Mouse (Mus musculus) liver, embryonic 14.5 days (tissue): ENCODE results near the gene Cct5. TPM values are rescaled to one million over a fixed set of nuclear protein-coding genes. Genes with fewer than 3 reads are reported as not detected.

Experiments
- ATAC-seq: fragments of 200-750 bp; cut with Nextera tagmentation; 2 replicates; pipeline ENCODE4 v1.8.0; 2017; ENCODE audit warnings: moderate number of reproducible peaks, mild to moderate bottlenecking, moderate library complexity; ENCODE audit not compliant: insufficient read depth
- DNase-seq, 3 experiments: peaks; one replicate each; pipeline ENCODE4 v3.0.0-alpha.2; 2012 to 2013; ENCODE audit warnings: low read depth in 3 of 3, low spot score in 3 of 3
- H3K27ac ChIP-seq: fragments of 300-500 bp; sonication (generic); 2 replicates; pipeline ENCODE4 v1.5.1; 2014; ENCODE audit warnings: moderate library complexity, mild to moderate bottlenecking, control low read depth, inconsistent platforms
- H3K27me3 ChIP-seq: fragments of 300-500 bp; sonication (generic); 2 replicates; pipeline ENCODE4 v1.6.1; 2014; ENCODE audit warnings: mild to moderate bottlenecking, low read length, moderate library complexity; ENCODE audit not compliant: control insufficient read depth, insufficient read depth
- H3K36me3 ChIP-seq: fragments of 300-500 bp; sonication (generic); replicated peaks from 2 replicates; pipeline ENCODE4 v1.6.1; 2014; ENCODE audit warnings: low read depth; ENCODE audit not compliant: control insufficient read depth, insufficient read depth
- H3K4me1 ChIP-seq, 2 experiments: fragments of 200-500 bp in 1 of 2; fragments of 300-500 bp in 1 of 2; sonication (generic) in 1 of 2; replicated peaks; 2 replicates each; pipeline ENCODE4 v1.6.1; 2012 to 2014; ENCODE audit warnings: antibody characterized with exemption in 1 of 2, inconsistent platforms in 1 of 2, low read length in 1 of 2; ENCODE audit not compliant: control insufficient read depth in 2 of 2, insufficient read depth in 2 of 2
- H3K4me2 ChIP-seq: fragments of 300-500 bp; sonication (generic); 2 replicates; pipeline ENCODE4 v1.6.1; 2014; ENCODE audit warnings: low read depth, mild to moderate bottlenecking, control low read depth, moderate library complexity
- H3K4me3 ChIP-seq, 2 experiments: fragments of 200-500 bp in 1 of 2; fragments of 300-500 bp in 1 of 2; sonication (generic) in 1 of 2; 2 replicates each; pipeline ENCODE4 v1.5.1; 2012 to 2014; ENCODE audit warnings: low read depth in 2 of 2, low read length in 2 of 2, mild to moderate bottlenecking in 2 of 2, control low read depth in 1 of 2, inconsistent platforms in 1 of 2, moderate library complexity in 1 of 2; ENCODE audit not compliant: insufficient read depth in 1 of 2
- H3K9ac ChIP-seq: fragments of 300-500 bp; sonication (generic); replicated peaks from 2 replicates; pipeline ENCODE4 v1.6.1; 2014; ENCODE audit warnings: mild to moderate bottlenecking, control low read depth, moderate library complexity
- H3K9me3 ChIP-seq: fragments of 300-500 bp; sonication (generic); 2 replicates; pipeline ENCODE4 v1.6.1; 2016; ENCODE audit warnings: low read length, mixed read lengths; ENCODE audit not compliant: control insufficient read depth
- CTCF ChIP-seq: IDR thresholded peaks from 2 replicates; pipeline ENCODE4 v1.5.1; 2016; ENCODE audit warnings: antibody characterized with exemption, low read depth, control low read depth
- EP300 ChIP-seq: IDR thresholded peaks from 2 replicates; pipeline ENCODE4 v1.6.1; 2016; ENCODE audit warnings: antibody characterized with exemption, low read depth
- WGBS: fragments of 180-500 bp; shearing (Covaris S2); extraction: QIAGEN DNeasy Blood & Tissue Kit; methylation state at CpG from one replicate; pipeline ENCODE4 v1.1.7; 2014; ENCODE audit not compliant: insufficient replicate concordance; 5-methylcytosine and 5-hydroxymethylcytosine counted together
- polyA plus RNA-seq, 2 experiments: library from polyadenylated mRNA; depleted of rRNA in 1 of 2; stranded (reverse) in 1 of 2; unstranded in 1 of 2; fragments of >200 nt; fragmentation: Nextera tagmentation in 1 of 2; extraction: Ambion mirVana in 1 of 2; gene quantifications; 2 replicates each; pipeline versions ENCODE4 v1.2.1 to v1.2.3; 2012 to 2014

Gene Cct5
- polyA plus RNA-seq, 2 experiments: 167 to 341 TPM

DNA sequence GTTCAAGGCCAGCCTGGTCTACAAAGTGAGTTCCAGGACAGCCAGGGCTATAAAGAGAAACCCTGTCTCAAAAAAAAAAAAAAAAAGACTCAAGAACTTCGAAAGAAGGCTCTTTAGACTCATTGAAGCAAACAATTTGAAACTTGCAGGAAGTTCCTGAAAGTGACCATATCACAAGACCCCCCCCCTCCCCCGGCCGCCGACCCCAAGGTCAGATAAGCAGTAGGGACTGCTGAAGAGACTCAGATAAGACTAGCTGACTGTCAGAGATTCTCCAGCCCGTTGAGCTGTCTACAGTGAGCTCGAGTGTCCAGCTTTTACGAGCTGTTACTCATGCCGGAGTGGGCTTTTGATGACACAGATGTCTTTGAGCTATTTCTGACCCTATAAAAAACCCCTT lies 38.8 kb downstream of the Cct5 start:
- no peak overlapping the region for H3K4me2 ChIP-seq
- no peak overlapping the region for H3K4me3 ChIP-seq
- H3K36me3 ChIP-seq: no peaks in the 10 kb centered on the region
- 24% methylated on average over 8 of the region's 8 CpGs for WGBS
- TF ChIP-seq CTCF (no peak), EP300 (no peak)
- H3K27me3 ChIP-seq: no peaks in the 10 kb centered on the region
- no peak overlapping the region for H3K9ac ChIP-seq
- H3K27ac ChIP-seq: no peak overlapping the region
- DNase-seq: no peak
- no peak for ATAC-seq
- H3K9me3 ChIP-seq: no peaks in the 10 kb centered on the region
- peaks cover 0 to 5% of the 10 kb centered on the region in 2 experiments; a peak in 2 of 4 replicates for H3K4me1 ChIP-seq

DNA sequence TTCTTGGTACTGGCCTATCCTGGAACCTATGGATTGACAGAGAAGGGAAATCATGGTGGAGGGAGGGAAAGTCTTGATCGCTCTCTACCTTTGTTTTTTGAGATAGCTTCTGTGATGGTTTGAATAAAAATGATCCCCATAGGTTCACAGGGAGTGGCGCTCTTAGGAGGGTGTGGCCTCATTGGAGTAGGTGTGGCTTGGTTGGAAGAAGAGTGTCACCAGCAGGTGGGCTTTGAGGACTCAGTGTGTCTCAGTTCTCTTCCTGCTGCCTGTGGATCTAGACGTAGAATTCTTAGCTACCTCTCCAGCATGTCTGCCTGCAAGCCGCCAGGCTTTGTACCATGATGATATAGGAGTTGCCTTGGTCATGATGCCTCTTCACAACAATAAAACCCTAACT lies 39.6 kb downstream of the Cct5 start:
- Histone ChIP-seq H3K4me2 (no peak overlapping the region), H3K4me1 (peaks cover 0 to 2% of the 10 kb centered on the region in 2 experiments; a peak in 1 of 4 replicates), H3K9me3 (no peaks in the 10 kb centered on the region), H3K36me3 (no peaks in the 10 kb centered on the region), H3K4me3 (no peak overlapping the region), H3K27ac (no peak overlapping the region), H3K9ac (no peak overlapping the region), H3K27me3 (no peaks in the 10 kb centered on the region)
- WGBS: 84% methylated on average over 4 of the region's 4 CpGs
- ATAC-seq: no peak
- DNase-seq: no peak
- no peak for TF ChIP-seq CTCF

DNA sequence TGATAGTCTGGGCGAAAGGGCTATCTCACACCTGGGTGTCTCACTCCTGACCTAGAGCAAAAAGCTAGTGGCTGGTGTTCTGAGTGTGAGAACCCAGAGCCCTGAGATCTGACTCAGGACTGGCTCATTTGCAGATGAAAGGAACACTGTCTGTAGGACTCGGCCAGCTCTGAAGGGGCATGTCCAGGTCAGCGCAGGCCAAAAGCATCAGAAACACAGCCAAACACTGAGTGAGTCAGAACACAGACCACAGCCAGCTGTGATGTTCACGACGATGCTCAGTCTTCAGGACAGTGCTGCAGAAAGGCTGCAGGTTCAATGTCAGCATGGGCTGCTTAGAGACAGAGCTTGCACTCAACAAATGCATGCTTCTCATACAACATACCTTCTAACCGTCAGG lies 40.2 kb downstream of the Cct5 start:
- no peaks in the 10 kb centered on the region for H3K27me3 ChIP-seq
- H3K27ac ChIP-seq: no peak overlapping the region
- no peak overlapping the region for H3K9ac ChIP-seq
- 79% methylated on average over 6 of the region's 6 CpGs for WGBS
- DNase-seq: no peak
- no peaks in the 10 kb centered on the region for H3K9me3 ChIP-seq
- peaks cover 0 to 2% of the 10 kb centered on the region in 2 experiments; a peak in 1 of 4 replicates for H3K4me1 ChIP-seq
- ATAC-seq: no peak
- no peak overlapping the region for H3K4me2 ChIP-seq
- TF ChIP-seq EP300 (no peak), CTCF (no peak)
- no peaks in the 10 kb centered on the region for H3K36me3 ChIP-seq
- no peak overlapping the region for H3K4me3 ChIP-seq

- Histone ChIP-seq H3K4me1 (no peaks in the 10 kb centered on the region), H3K27ac (no peak overlapping the region), H3K9me3 (no peaks in the 10 kb centered on the region), H3K4me2 (no peak overlapping the region), H3K9ac (no peak overlapping the region), H3K4me3 (no peak overlapping the region), H3K36me3 (no peaks in the 10 kb centered on the region), H3K27me3 (no peaks in the 10 kb centered on the region)
- no peak for DNase-seq
- 27% methylated on average over 2 of the region's 2 CpGs for WGBS
- ATAC-seq: no peak
- no peak for TF ChIP-seq CTCF
- TF ChIP-seq EP300: no peak
Observed at GRCm38 (mm10) chr15:31554855-31555254, 46.7 kb downstream of the Cct5 start.

DNA sequence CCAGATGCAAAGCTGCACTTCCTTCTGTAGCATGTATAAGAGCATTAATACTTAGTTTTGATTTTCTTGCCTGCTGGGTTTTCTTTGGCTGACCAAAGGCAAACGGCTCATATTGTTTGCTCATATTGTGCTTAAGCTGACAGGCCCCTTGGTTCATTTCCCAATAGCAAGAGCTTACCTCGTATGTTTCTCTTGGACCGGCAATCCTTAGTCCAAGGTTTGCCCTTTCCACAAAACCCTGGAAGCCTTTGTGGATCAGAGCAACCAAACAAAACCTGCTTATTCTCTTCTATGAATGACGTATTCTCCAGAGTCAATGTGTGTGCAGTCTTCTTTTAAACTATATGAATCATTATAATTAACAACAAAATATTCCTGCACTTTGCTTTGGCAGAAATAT lies 51.2 kb downstream of the Cct5 start:
- no peak for ATAC-seq
- H3K36me3 ChIP-seq: no peaks in the 10 kb centered on the region
- WGBS: 70% methylated on average over 4 of the region's 4 CpGs

DNA sequence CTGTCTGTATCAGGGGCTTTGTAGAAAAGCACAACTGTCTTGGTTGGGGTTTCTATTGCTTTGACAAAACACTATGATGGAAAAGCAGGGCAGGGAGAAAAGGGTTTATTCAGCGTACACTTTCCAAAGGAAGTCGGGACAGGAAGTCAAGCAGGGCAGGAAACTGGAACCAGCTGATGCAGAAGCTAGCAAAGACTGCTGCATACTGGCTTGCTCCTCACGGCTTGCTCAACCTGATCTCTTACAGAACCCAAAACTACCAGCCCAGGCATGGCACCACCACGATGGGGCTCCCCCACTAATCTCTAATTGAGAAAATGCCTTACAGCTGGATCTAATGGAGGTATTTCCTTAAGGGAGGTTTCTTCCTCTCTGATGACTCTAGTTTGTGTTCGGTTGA lies 54.2 kb downstream of the Cct5 start:
- H3K9me3 ChIP-seq: no peaks in the 10 kb centered on the region
- no peak for ATAC-seq

More for the DNA sequence above, 51.2 kb downstream of the Cct5 start:
- DNase-seq: no peak
- Histone ChIP-seq H3K4me3 (no peak overlapping the region), H3K27ac (no peak overlapping the region), H3K27me3 (no peaks in the 10 kb centered on the region), H3K4me2 (no peak overlapping the region), H3K4me1 (peaks cover 0 to 4% of the 10 kb centered on the region in 2 experiments; a peak in 1 of 4 replicates), H3K9me3 (no peaks in the 10 kb centered on the region), H3K9ac (no peak overlapping the region)
- TF ChIP-seq CTCF: no peak
- no peak for TF ChIP-seq EP300

More for the DNA sequence above, 54.2 kb downstream of the Cct5 start:
- Histone ChIP-seq H3K9ac (no peak overlapping the region), H3K4me2 (no peak overlapping the region), H3K27me3 (no peaks in the 10 kb centered on the region), H3K36me3 (no peaks in the 10 kb centered on the region), H3K27ac (no peak overlapping the region), H3K4me3 (no peak overlapping the region), H3K4me1 (peaks cover 3 to 12% of the 10 kb centered on the region in 2 experiments)
- DNase-seq: no peak
- TF ChIP-seq EP300 (peak; percentile 24; the same call in 1 of the 2 replicates), CTCF (no peak)
- WGBS: 44% methylated on average over 5 of the region's 5 CpGs
